Mouse (Mus musculus) forebrain, embryonic 13.5 days (tissue): ENCODE data around the gene Abcb1b. TPM values are rescaled to one million over a fixed set of nuclear protein-coding genes. Genes with fewer than 3 reads are reported as not detected.

Source experiments
- ATAC-seq: fragments of 200-750 bp; cut with Nextera tagmentation; 2 replicates; pipeline ENCODE4 v1.8.0; 2017
- H3K27ac ChIP-seq: fragments of 300-500 bp; sonication (generic); 2 replicates; pipeline ENCODE4 v1.5.1; 2015; ENCODE audit warnings: inconsistent platforms, mild to moderate bottlenecking, moderate library complexity
- H3K27me3 ChIP-seq: fragments of 300-500 bp; sonication (generic); 2 replicates; pipeline ENCODE4 v1.6.1; 2015; ENCODE audit warnings: mild to moderate bottlenecking, inconsistent platforms
- H3K36me3 ChIP-seq: fragments of 300-500 bp; sonication (generic); 2 replicates; pipeline ENCODE4 v1.6.1; 2015; ENCODE audit warnings: mild to moderate bottlenecking, inconsistent platforms; ENCODE audit not compliant: poor library complexity, severe bottlenecking
- H3K4me1 ChIP-seq: fragments of 300-500 bp; sonication (generic); 2 replicates; pipeline ENCODE4 v1.6.1; 2015; ENCODE audit warnings: inconsistent platforms
- H3K4me2 ChIP-seq: fragments of 300-500 bp; sonication (generic); 2 replicates; pipeline ENCODE4 v1.6.1; 2015; ENCODE audit warnings: inconsistent platforms, mild to moderate bottlenecking, moderate library complexity
- H3K4me3 ChIP-seq: fragments of 300-500 bp; sonication (generic); 2 replicates; pipeline ENCODE4 v1.5.1; 2015; ENCODE audit warnings: mild to moderate bottlenecking, inconsistent platforms
- H3K9ac ChIP-seq: fragments of 300-500 bp; sonication (generic); 2 replicates; pipeline ENCODE4 v1.6.1; 2015; ENCODE audit warnings: mild to moderate bottlenecking, inconsistent platforms
- H3K9me3 ChIP-seq: fragments of 300-500 bp; sonication (generic); replicated peaks from 2 replicates; pipeline ENCODE4 v1.6.1; 2016; ENCODE audit warnings: inconsistent platforms
- WGBS: fragments of 180-500 bp; shearing (Covaris S2); methylation state at CpG from one replicate; pipeline ENCODE4 v1.1.7; 2015; 5-methylcytosine and 5-hydroxymethylcytosine counted together
- polyA plus RNA-seq: library from polyadenylated mRNA; unstranded; fragments of >200 nt; fragmentation: Nextera tagmentation; extraction: Ambion mirVana; gene quantifications from 2 replicates; pipeline ENCODE4 v1.2.1, GENCODE M21; 2015

Gene Abcb1b
- polyA plus RNA-seq, 1 experiment from 2014 or later = 0.77 TPM

GRCm38 (mm10) chr5:8872979-8873915 lies 75.3 kb downstream of the Abcb1b start:
- H3K9me3 ChIP-seq = no peaks in the 10 kb centered on the region
- whole genome bisulfite sequencing = 87% methylated on average over 6 of the region's 6 CpGs
- H3K27ac ChIP-seq = no peak overlapping the region
- H3K36me3 ChIP-seq = no peaks in the 10 kb centered on the region
- H3K4me3 ChIP-seq = no peak overlapping the region
- no peak for ATAC-seq
- H3K4me1 ChIP-seq = no peaks in the 10 kb centered on the region
- no peaks in the 10 kb centered on the region for H3K27me3 ChIP-seq
- H3K9ac ChIP-seq = no peak overlapping the region
- no peak overlapping the region for H3K4me2 ChIP-seq

GRCm38 (mm10) chr5:8877086-8877485 lies 79.1 kb downstream of the Abcb1b start:
- 81% methylated on average over 2 of the region's 2 CpGs for WGBS
- H3K4me2 ChIP-seq = no peak overlapping the region
- H3K27ac ChIP-seq = no peak overlapping the region
- H3K4me1 ChIP-seq = no peaks in the 10 kb centered on the region
- ATAC-seq = no peak
- no peaks in the 10 kb centered on the region for H3K9me3 ChIP-seq
- H3K4me3 ChIP-seq = no peak overlapping the region
- no peak overlapping the region for H3K9ac ChIP-seq
- H3K27me3 ChIP-seq = no peaks in the 10 kb centered on the region
- no peaks in the 10 kb centered on the region for H3K36me3 ChIP-seq

- ATAC-seq = no peak
- WGBS = 83% methylated on average over 5 of the region's 5 CpGs
- Histone ChIP-seq H3K4me1 (no peaks in the 10 kb centered on the region), H3K27ac (no peak overlapping the region), H3K4me3 (no peak overlapping the region), H3K4me2 (no peak overlapping the region), H3K9me3 (no peaks in the 10 kb centered on the region), H3K27me3 (no peaks in the 10 kb centered on the region), H3K36me3 (no peaks in the 10 kb centered on the region), H3K9ac (no peak overlapping the region)
These were observed 79.9 kb downstream of the Abcb1b start for GRCm38 (mm10) chr5:8877800-8878199.

- 79% methylated on average over 2 of the region's 2 CpGs for WGBS
- Histone ChIP-seq H3K4me3 (no peak overlapping the region), H3K9me3 (0 out of 2 replicates have a peak, but pooled peaks cover 2% of the 10 kb centered on the region), H3K9ac (no peak overlapping the region), H3K27ac (no peak overlapping the region), H3K4me2 (no peak overlapping the region), H3K27me3 (no peaks in the 10 kb centered on the region), H3K4me1 (no peaks in the 10 kb centered on the region), H3K36me3 (no peaks in the 10 kb centered on the region)
- no peak for ATAC-seq
These were observed 87.9 kb downstream of the Abcb1b start for GRCm38 (mm10) chr5:8885837-8886236.

- Histone ChIP-seq H3K4me2 (peak within 1 kb of the TSS; percentile 86), H3K4me3 (peak within 1 kb of the TSS; percentile 65), H3K27ac (no peak within 1 kb of the TSS), H3K27me3 (peaks cover 13% of the 10 kb centered on the region; the same call in 1 of the 2 replicates), H3K9me3 (0 out of 2 replicates have a peak, but pooled peaks cover 2% of the 10 kb centered on the region), H3K4me1 (peaks cover 16% of the 10 kb centered on the region), H3K9ac (peak within 1 kb of the TSS; percentile 74), H3K36me3 (no peaks in the 10 kb centered on the region)
- ATAC-seq = peak; percentile 96
- WGBS = under 1% methylated on average over 64 of the region's 65 CpGs
These were observed 95.6 kb downstream of the Abcb1b start, which contains the start of gene Abcb4 for GRCm38 (mm10) chr5:8893300-8894103. Abcb4 (plus strand) TSS chr5:8893717.

- ATAC-seq = no peak
- peaks cover 13% of the 10 kb centered on the region; the same call in 1 of the 2 replicates for H3K27me3 ChIP-seq
- peak overlapping the region; percentile 74 for H3K9ac ChIP-seq
- peak overlapping the region; percentile 65 for H3K4me3 ChIP-seq
- no peak overlapping the region for H3K27ac ChIP-seq
- no peaks in the 10 kb centered on the region for H3K36me3 ChIP-seq
- peak overlapping the region; percentile 86 for H3K4me2 ChIP-seq
- H3K4me1 ChIP-seq = peaks cover 16% of the 10 kb centered on the region
- H3K9me3 ChIP-seq = 0 out of 2 replicates have a peak, but pooled peaks cover 2% of the 10 kb centered on the region
- 7% methylated on average over 15 of the region's 15 CpGs for WGBS
These were observed 96.1 kb downstream of the Abcb1b start for GRCm38 (mm10) chr5:8894104-8894425.

DNA sequence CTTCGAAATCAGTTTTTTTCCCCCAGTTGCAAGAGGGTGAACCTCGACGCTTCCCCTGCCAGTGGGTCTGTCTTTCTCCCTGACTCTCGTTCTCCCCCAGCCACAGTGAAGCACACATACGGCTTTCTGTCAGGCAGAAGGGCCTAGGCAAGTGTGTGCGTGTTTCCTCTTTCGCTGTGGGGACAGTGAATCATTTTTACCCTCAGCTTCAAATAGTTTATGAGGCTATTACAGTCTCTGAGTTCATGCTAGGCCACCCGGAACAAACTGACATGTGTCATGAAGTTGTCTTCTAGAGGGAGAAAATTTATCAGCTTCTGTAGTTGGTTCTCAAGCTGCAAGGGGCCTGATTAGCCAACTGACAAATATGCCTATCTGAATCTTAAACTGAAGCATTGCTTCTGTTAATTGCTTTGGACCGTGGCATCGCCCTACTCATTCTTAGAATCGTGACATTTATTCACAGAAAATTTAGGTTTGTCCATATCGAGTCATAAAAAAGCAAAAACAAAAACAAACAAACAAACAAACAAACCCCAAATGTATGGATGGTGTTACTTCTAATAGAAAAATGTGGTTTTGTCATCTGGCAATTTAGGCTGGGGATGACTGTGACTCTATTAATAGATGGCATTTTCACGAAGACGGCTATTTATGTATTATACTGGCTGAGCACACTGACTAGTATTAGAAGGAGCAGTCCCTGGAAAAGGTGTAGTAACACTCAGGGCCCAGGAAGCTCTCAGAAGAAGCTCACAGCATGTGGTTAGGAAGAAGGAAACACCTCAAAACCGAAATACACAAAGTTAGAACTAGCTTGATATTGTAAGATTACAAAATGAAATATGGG lies 96.9 kb downstream of the Abcb1b start:
- H3K4me2 ChIP-seq = 0 out of 2 replicates have a peak overlapping the region, but pooled peaks have one; percentile 86
- peaks cover 13% of the 10 kb centered on the region; the same call in 1 of the 2 replicates for H3K27me3 ChIP-seq
- peaks cover 16% of the 10 kb centered on the region for H3K4me1 ChIP-seq
- whole genome bisulfite sequencing = 70% methylated on average over 15 of the region's 15 CpGs
- no peak overlapping the region for H3K4me3 ChIP-seq
- H3K27ac ChIP-seq = no peak overlapping the region
- ATAC-seq = no peak
- H3K9me3 ChIP-seq = 0 out of 2 replicates have a peak, but pooled peaks cover 2% of the 10 kb centered on the region
- H3K36me3 ChIP-seq = no peaks in the 10 kb centered on the region
- H3K9ac ChIP-seq = no peak overlapping the region

DNA sequence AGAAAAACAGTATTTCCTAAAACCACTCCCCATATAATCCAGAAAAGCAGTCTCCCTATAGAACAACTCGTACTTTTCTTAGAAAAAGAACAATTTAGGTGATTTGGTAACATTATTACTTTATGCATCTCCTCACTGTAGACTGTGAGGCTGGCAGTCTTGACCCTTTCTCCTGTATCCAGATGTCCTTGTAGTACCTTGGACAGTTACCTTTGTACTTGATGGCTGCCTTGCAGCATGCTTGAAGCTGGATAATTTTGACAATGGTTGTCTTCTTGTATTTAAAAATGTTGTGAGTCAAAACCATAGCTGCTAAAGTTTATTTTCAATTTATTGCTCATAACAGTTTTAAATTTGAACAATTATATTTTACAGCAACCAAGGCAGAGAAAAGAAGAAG lies 98.3 kb downstream of the Abcb1b start:
- Histone ChIP-seq H3K27ac (no peak overlapping the region), H3K4me2 (no peak overlapping the region), H3K9ac (no peak overlapping the region), H3K36me3 (no peaks in the 10 kb centered on the region), H3K4me1 (peaks cover 16% of the 10 kb centered on the region), H3K9me3 (no peaks in the 10 kb centered on the region), H3K27me3 (peaks cover 13% of the 10 kb centered on the region; the same call in 1 of the 2 replicates), H3K4me3 (no peak overlapping the region)
- no peak for ATAC-seq
- 82% methylated on average over 1 of the region's 1 CpGs for WGBS

DNA sequence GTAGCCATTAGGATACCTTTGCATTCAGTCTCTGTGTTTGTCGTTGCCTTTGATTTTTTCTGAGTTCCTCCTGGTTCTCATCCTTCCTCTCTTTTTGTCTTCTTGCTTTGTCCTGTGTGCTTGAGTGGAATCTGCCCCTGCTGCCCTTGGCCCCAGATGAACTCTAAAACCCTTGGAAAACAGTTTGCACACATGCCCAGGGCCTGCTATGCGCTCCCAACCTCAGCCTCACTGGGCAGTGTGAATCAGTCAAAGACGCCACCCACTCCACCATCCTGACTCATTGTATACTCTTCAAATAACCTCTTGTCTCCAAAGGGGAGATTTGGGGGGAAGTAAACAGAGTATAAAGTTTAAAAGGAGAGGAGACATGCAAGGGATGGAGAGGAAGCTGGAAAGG lies 100.3 kb downstream of the Abcb1b start:
- Histone ChIP-seq H3K9ac (no peak overlapping the region), H3K4me1 (peaks cover 9% of the 10 kb centered on the region), H3K9me3 (no peaks in the 10 kb centered on the region), H3K27ac (no peak overlapping the region), H3K4me3 (no peak overlapping the region), H3K27me3 (0 out of 2 replicates have a peak, but pooled peaks cover 4% of the 10 kb centered on the region), H3K36me3 (no peaks in the 10 kb centered on the region), H3K4me2 (no peak overlapping the region)
- no peak for ATAC-seq
- 63% methylated on average over 3 of the region's 3 CpGs for WGBS

GRCm38 (mm10) chr5:8901001-8901400 lies 103.1 kb downstream of the Abcb1b start:
- Histone ChIP-seq H3K4me2 (no peak overlapping the region), H3K9me3 (no peaks in the 10 kb centered on the region), H3K9ac (no peak overlapping the region), H3K27me3 (no peaks in the 10 kb centered on the region), H3K36me3 (no peaks in the 10 kb centered on the region), H3K27ac (no peak overlapping the region), H3K4me3 (no peak overlapping the region), H3K4me1 (no peaks in the 10 kb centered on the region)
- 87% methylated on average over 1 of the region's 1 CpGs for WGBS
- ATAC-seq = no peak

- Histone ChIP-seq H3K4me1 (no peaks in the 10 kb centered on the region), H3K36me3 (no peaks in the 10 kb centered on the region), H3K4me3 (no peak overlapping the region), H3K27ac (no peak overlapping the region), H3K9me3 (no peaks in the 10 kb centered on the region), H3K4me2 (no peak overlapping the region), H3K9ac (no peak overlapping the region), H3K27me3 (no peaks in the 10 kb centered on the region)
- WGBS = 80% methylated on average over 6 of the region's 6 CpGs
- ATAC-seq = no peak
These were observed 104.3 kb downstream of the Abcb1b start for GRCm38 (mm10) chr5:8902141-8902817.
